Mouse (Mus musculus): ENCODE data around the gene Mmp9. TPM values are rescaled to one million over a fixed set of nuclear protein-coding genes. Genes with fewer than 3 reads are reported as not detected.

Gene Mmp9
- polyA plus RNA-seq, 1 experiment from 2014 or later, result 17.2 TPM

DNA sequence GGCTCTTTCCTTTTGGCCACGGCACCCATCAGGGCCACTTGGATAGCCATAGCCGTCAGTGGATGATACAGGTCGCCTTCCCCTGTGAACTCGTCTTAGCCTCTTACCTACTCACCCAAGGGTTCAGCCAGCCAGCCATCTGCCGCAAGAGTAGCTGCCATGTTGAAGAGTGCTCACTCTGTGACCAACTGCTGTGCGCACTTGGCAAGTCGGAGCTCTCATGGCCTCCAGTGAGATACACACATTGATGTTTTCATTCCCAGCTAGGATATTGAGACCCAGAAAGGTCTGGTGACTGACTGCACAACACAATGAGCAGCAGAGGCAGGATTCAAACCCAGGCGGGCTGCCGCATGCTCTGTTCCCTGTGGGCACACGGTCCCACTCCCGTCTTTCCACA, 53.6 kb downstream of the Mmp9 start:
- ATAC-seq (no peak), DNase-seq (no peak)
- no peak overlapping the region for H3K4me2 ChIP-seq (ENCODE audit: low read depth, low read length)
- no peak overlapping the region for H3K4me3 ChIP-seq (ENCODE audit: low read depth, low read length)
- H3K27me3 ChIP-seq (ENCODE audit: insufficient read depth, low read length), result peaks cover 35% of the 10 kb centered on the region
- no peaks in the 10 kb centered on the region for H3K9me3 ChIP-seq (ENCODE audit: low read length)
- no peak overlapping the region for H3K27ac ChIP-seq (ENCODE audit: low read depth)
- peaks cover 11% of the 10 kb centered on the region for H3K4me1 ChIP-seq (ENCODE audit: insufficient read depth)
- WGBS (ENCODE audit: insufficient replicate concordance), result 82% methylated on average over 11 of the region's 11 CpGs
- H3K36me3 ChIP-seq (replicated peaks; ENCODE audit: insufficient read depth, low read length), result no peaks in the 10 kb centered on the region
- TF ChIP-seq EP300 (IDR thresholded peaks at IDR 0.05; ENCODE audit: low read depth), result no peak
- no peak overlapping the region for H3K9ac ChIP-seq (replicated peaks)

DNA sequence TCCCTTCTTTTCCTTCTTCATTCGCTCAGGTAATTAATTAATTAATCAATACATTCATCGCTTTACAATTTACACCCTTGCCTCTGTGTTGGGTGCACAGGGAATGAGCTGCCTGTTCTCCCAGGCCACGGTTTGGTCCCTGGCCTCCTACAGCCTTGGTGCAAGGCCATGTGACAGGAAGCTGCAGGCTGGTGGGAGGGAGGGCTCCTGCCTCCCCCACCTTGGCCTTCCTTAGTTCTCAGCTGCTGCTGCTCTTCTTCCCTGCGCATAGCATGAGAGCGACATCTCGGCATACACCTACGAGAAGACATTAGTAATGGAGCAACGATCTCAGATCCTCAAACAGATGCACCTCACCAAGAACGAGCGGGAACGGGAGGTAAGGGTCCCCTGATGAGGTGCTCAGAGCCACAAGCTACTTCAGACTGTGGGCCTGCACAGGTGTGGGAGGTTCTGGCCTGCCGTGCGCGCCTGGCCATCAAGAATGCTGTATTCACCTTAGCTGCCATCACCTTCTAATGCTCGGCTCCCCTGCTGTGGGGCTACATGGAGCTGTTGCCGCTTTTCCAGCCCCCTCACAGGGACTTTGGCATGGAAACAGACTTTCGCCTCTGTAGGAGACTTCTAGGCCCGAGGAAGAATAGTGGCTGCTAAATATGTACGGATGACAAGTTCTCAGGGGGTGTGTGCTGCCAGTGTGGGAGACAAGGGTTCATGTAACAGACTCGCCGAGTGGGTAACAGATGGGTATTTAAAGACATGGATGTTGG, 54.3 kb downstream of the Mmp9 start:
- Histone ChIP-seq H3K4me2 (ENCODE audit: low read depth, low read length) (no peak overlapping the region), H3K27me3 (ENCODE audit: insufficient read depth, low read length) (peaks cover 35% of the 10 kb centered on the region), H3K36me3 (replicated peaks; ENCODE audit: insufficient read depth, low read length) (no peaks in the 10 kb centered on the region; the same call in 1 of the 2 replicates), H3K9ac (replicated peaks) (no peak overlapping the region), H3K27ac (ENCODE audit: low read depth) (no peak overlapping the region), H3K4me1 (ENCODE audit: insufficient read depth) (peaks cover 11% of the 10 kb centered on the region), H3K4me3 (ENCODE audit: low read depth, low read length) (no peak overlapping the region), H3K9me3 (ENCODE audit: low read length) (no peaks in the 10 kb centered on the region)
- no peak for DNase-seq
- TF ChIP-seq CTCF (IDR thresholded peaks at IDR 0.05; ENCODE audit: low read depth), result no peak
- no peak for TF ChIP-seq EP300 (IDR thresholded peaks at IDR 0.05; ENCODE audit: low read depth)
- no peak for ATAC-seq
- WGBS (ENCODE audit: insufficient replicate concordance), result 56% methylated on average over 21 of the region's 21 CpGs

DNA sequence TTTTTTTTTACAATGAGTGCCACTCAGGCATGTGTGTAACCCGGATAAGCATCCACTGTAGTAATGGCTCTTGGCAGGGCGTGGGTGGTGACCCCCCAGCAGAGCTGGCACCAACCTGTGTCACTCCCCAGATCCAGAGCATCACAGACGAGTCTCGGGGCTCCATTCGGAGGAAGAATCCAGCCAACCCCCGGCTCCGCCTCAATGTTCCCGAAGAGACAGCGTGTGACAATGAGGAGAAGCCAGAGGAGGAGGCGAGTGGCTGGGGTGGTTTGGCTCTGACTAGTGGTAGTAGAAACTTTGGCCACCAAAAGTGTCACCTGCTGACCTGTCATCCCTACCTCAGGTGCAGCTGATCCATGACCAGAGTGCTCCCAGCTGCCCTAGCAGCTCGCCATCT, 55.4 kb downstream of the Mmp9 start:
- WGBS (ENCODE audit: insufficient replicate concordance), result 70% methylated on average over 11 of the region's 11 CpGs
- Histone ChIP-seq H3K9me3 (ENCODE audit: low read length) (no peaks in the 10 kb centered on the region), H3K4me3 (ENCODE audit: low read depth, low read length) (no peak overlapping the region), H3K36me3 (replicated peaks; ENCODE audit: insufficient read depth, low read length) (peaks cover 6% of the 10 kb centered on the region; the same call in 1 of the 2 replicates), H3K27ac (ENCODE audit: low read depth) (no peak overlapping the region), H3K27me3 (ENCODE audit: insufficient read depth, low read length) (peaks cover 35% of the 10 kb centered on the region), H3K4me1 (ENCODE audit: insufficient read depth) (peaks cover 11% of the 10 kb centered on the region), H3K9ac (replicated peaks) (no peak overlapping the region), H3K4me2 (ENCODE audit: low read depth, low read length) (no peak overlapping the region)
- no peak for ATAC-seq
- no peak for TF ChIP-seq EP300 (IDR thresholded peaks at IDR 0.05; ENCODE audit: low read depth)
- no peak for TF ChIP-seq CTCF (IDR thresholded peaks at IDR 0.05; ENCODE audit: low read depth)
- no peak for DNase-seq

DNA sequence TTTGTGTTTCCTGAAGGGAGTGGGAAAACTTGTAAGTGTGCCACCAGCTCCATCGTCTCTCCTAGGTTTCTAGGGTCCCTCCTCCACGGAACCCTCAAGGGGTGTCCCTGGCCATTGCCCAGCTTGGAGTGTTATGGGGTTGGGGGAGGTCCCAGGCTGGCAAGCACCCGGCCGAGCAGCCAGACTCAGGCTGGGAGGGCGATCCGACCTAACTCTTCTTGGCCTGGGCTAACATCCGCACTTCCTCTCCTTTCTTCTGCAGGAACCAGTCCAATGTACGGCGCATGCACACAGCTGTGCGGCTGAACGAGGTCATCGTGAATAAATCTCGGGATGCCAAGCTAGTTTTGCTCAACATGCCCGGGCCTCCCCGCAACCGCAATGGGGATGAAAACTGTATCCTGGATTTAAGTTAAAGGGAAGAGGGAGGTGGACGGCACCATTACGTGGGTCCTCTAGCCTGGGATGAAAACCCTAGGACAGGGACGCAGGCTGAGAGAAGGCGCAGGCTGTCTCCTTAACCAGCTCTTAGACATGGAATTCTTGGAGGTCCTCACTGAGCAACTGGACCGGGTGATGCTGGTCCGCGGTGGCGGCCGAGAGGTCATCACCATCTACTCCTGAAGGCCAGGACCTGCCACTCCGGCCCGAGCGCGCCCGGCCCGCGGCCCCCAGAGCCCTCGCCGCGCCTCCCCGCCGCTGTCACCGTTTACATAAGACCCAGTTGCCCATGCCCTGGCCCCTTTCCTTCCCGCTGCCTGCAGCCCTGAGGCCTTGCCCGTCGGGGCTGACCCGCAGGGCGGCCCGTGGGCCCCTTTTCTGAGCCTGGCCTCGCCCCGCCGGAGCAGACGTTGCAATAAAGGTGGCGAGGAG, 56.5 kb downstream of the Mmp9 start:
- peaks cover 17% of the 10 kb centered on the region for H3K36me3 ChIP-seq (replicated peaks; ENCODE audit: insufficient read depth, low read length)
- H3K9me3 ChIP-seq (ENCODE audit: low read length), result no peaks in the 10 kb centered on the region
- ATAC-seq, result no peak
- peak overlapping the region; percentile 36 for H3K4me3 ChIP-seq (ENCODE audit: low read depth, low read length)
- H3K9ac ChIP-seq (replicated peaks), result 0 out of 2 replicates have a peak overlapping the region, but pooled peaks have one; percentile 16
- peaks cover 35% of the 10 kb centered on the region for H3K27me3 ChIP-seq (ENCODE audit: insufficient read depth, low read length)
- H3K4me2 ChIP-seq (ENCODE audit: low read depth, low read length), result peak overlapping the region; percentile 69
- H3K27ac ChIP-seq (ENCODE audit: low read depth), result no peak overlapping the region
- peaks cover 11% of the 10 kb centered on the region for H3K4me1 ChIP-seq (ENCODE audit: insufficient read depth)
- TF ChIP-seq EP300 (IDR thresholded peaks at IDR 0.05; ENCODE audit: low read depth) (no peak), CTCF (IDR thresholded peaks at IDR 0.05; ENCODE audit: low read depth) (no peak)
- no peak for DNase-seq
- 9% methylated on average over 48 of the region's 49 CpGs for WGBS (ENCODE audit: insufficient replicate concordance)

DNA sequence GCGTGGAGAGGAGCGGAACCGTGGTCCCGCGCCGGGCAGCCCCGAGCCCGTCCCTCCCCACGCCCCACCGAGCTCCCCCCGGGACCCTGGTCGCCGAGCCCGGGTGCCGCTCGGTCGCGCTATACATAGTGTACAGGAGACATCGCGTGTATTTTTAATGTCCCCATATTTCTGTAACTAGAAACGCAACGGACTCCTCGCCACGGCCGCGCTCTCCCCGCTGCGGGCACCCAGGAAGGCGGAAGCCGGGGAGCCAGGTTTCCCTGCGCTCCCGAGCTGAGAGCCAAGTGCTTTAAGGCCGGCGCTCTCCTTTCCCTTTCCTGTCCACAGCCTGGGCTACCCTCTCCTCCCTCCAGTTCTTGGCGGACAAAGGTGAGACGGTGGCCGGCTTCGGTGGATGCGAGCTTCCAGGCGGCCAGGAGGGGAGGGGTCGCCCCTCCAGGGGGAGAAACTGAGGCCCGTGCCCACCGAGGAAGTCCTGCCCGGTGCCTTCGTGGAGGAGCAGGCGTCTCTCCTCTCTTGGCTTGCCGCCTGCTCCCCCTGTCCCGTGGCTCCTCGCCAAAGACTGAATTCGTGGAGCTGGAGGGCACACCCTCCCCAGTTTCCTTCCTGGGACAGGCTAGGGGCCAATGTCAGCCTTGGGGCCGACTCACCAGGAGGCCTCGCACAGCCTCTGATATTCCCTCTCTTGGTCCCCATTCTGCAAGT, 57.3 kb downstream of the Mmp9 start:
- Histone ChIP-seq H3K4me2 (ENCODE audit: low read depth, low read length) (peak overlapping the region; percentile 69), H3K9me3 (ENCODE audit: low read length) (no peaks in the 10 kb centered on the region), H3K27me3 (ENCODE audit: insufficient read depth, low read length) (peaks cover 35% of the 10 kb centered on the region), H3K36me3 (replicated peaks; ENCODE audit: insufficient read depth, low read length) (peaks cover 24% of the 10 kb centered on the region), H3K4me3 (ENCODE audit: low read depth, low read length) (peak overlapping the region; percentile 36), H3K4me1 (ENCODE audit: insufficient read depth) (peaks cover 11% of the 10 kb centered on the region), H3K9ac (replicated peaks) (peak overlapping the region; percentile 16; the same call in 1 of the 2 replicates), H3K27ac (ENCODE audit: low read depth) (no peak overlapping the region)
- ATAC-seq, result peak; percentile 10; the same call in 1 of the 2 replicates
- DNase-seq, result peak; percentile 36
- TF ChIP-seq EP300 (IDR thresholded peaks at IDR 0.05; ENCODE audit: low read depth), result no peak
- no peak for TF ChIP-seq CTCF (IDR thresholded peaks at IDR 0.05; ENCODE audit: low read depth)
- 1% methylated on average over 51 of the region's 52 CpGs for WGBS (ENCODE audit: insufficient replicate concordance)
